Mouse (Mus musculus) embryo, embryonic 10.5 days (tissue): ENCODE results near the gene Cbfb.
A peak's percentile ranks its signal among the peaks of the same experiment; 100 is the strongest.
"Not testable (repeated sequence)": the region's sequence is repeated elsewhere in the genome, so short reads cannot be mapped to it uniquely, and the experiment has no call there.

Source experiments
- DNase-seq: peaks from one replicate; pipeline ENCODE4 v3.0.0-alpha.2; 2015; ENCODE audit warnings: low spot score

The Cbfb gene

DNA sequence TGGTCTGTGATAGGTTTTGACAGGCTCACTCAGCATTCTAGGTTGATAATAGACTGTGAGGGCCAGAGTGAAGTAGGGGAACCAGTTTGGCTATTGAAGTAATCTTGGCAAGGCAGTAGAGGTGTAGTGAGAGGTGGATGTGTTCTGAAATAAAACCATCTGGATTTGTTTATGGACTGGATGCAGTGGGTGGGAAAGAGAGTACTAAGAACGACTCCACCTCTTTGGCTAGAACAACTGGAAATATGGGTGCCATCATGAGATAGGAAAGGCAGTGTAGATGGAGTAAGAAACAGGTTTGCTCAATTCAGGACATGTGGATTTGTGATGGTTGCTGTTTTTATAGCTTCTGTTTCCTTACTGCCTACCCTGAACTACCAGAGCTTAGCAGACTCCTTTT is 11.7 kb downstream of the Cbfb start:
- DNase-seq, result no peak

GRCm38 (mm10) chr8:105186467-105187005 is 16.1 kb downstream of the Cbfb start:
- DNase-seq, result no peak

DNA sequence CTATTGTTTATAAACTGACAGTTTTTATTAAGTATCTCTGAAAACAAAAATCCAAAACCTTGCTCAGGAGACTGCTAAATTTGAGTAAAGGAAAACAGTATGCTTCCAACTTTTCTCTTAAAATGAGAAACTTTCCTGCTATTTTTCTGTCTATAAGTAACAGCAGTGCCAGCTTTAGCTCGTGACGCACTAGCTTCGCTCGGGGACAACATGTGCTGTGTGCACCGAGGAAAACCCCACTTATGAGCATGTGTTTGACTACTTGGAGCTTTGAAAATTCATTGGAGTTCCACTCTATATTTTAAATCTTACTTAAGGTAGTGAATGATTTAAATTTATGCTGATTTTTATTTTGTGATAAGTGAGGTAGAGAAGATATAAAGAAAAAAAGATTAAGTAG is 21.7 kb downstream of the Cbfb start:
- DNase-seq, result no peak

DNA sequence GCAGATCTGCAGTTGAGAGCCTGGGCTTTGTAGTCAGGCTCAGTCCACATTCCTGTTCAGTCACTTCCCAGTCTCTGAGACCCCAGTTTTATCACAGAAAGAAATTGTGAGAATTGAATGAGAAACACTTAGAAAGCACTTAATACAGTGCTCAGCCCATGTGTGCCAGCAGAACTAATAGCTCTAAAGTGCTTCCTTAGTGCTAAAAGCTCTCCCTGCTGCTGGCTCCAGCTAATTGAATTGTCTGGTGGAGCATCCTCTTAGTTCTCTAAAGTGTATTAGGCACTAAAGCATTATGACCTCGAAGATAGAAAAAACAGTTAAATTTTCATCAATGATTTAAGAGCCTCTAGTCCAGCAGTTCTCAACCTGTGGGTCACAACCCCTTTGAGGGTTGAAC is 35.3 kb downstream of the Cbfb start:
- no peak for DNase-seq

GRCm38 (mm10) chr8:105206766-105207275 is 36.3 kb downstream of the Cbfb start:
- no peak for DNase-seq

- no peak for DNase-seq
Measured at GRCm38 (mm10) chr8:105207675-105208273, 37.3 kb downstream of the Cbfb start.

DNA sequence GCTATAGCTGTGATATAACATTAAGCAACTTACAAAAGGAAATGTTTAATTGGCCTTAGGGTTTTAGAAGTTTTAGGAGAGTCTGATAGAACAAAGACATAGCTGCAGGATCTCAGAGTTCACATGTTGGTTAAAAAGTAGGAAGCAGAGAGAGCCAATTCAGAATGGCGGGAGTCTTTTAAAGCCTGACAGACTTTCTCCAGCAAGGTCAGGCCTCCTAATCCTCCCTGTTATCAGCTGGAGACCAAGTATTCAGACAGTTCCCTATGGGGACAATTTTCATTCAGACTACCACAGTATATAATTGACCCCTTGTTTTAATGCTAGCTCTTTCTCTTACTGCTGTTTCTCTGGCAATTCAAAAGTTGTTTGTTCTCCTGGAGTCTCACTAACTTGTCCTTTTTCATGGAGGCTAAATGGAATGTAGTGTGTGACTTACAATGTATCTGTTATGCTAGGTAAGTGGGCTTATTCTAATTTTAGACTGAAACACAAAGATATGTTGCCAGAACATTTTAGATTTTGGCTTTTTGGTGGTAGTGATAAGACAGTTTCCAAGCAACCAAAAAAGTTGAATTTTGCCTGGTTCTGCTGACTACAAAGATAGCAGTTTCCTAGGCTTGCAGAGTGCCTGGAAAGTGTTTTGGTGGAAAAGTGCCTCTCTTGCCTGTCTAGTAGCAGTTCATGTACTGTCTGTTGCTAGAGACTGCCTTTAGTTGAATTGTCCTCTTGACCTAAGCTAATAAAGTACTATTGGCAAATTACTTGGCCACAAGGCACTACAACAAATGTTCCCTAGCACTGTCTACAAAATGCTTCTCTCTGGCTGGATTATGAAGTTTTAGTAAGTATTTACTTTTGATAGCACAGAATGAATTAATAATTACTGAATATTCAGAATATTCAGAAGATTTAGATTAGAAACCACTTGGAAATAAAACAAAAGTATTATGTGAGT is 39.0 kb downstream of the Cbfb start:
- no peak for DNase-seq

DNA sequence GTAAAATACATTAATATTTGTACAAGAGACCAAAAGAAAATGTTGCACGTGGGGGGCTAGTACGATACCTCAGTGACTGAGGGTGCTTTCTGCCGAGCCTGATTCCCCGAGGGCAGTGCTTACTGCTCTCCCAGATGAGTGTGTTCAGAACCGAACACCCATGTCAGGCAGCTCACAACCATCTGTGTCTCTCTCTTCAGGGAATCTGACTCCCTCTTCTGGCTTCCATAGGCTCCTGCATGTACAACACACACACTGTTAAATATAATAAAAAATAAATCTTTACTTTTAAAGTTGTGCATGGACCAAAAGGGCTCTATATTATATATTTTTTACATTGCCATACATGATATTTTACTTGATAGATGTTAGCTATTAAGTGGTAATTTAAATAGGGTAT is 43.6 kb downstream of the Cbfb start:
- DNase-seq, result no peak

GRCm38 (mm10) chr8:105217926-105218522 is 47.5 kb downstream of the Cbfb start:
- peak; percentile 86 for DNase-seq

GRCm38 (mm10) chr8:105223850-105224249 is 53.4 kb downstream of the Cbfb start:
- no peak for DNase-seq

GRCm38 (mm10) chr8:105224413-105225271 is 54.2 kb downstream of the Cbfb start, which contains the start of gene D230025D16Rik:
Gene D230025D16Rik (plus strand): TSS chr8:105225145.
- DNase-seq, result peak; percentile 97

GRCm38 (mm10) chr8:105225272-105225593 is 54.8 kb downstream of the Cbfb start:
- no peak for DNase-seq

- no peak for DNase-seq
Measured at GRCm38 (mm10) chr8:105225917-105226316, 55.4 kb downstream of the Cbfb start.

- no peak for DNase-seq
Measured at GRCm38 (mm10) chr8:105231503-105232320, 61.2 kb downstream of the Cbfb start.

DNA sequence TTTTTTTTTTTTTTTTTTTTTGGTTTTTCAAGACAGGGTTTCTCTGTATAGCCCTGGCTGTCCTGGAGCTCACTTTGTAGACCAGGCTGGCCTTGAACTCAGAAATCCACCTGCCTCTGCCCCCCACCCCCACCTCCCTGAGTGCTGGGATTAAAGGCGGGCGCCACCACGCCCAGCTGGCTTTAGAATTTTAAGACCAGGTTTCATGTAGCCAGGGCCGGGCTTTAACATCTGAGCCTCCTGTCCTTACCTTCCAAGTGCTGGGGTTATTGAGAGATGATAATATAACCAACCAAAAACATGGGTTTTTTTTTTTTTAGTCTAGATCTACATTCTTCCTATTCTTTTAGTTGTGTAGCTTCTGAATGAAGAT is 61.8 kb downstream of the Cbfb start:
- DNase-seq, result not testable (repeated sequence)

DNA sequence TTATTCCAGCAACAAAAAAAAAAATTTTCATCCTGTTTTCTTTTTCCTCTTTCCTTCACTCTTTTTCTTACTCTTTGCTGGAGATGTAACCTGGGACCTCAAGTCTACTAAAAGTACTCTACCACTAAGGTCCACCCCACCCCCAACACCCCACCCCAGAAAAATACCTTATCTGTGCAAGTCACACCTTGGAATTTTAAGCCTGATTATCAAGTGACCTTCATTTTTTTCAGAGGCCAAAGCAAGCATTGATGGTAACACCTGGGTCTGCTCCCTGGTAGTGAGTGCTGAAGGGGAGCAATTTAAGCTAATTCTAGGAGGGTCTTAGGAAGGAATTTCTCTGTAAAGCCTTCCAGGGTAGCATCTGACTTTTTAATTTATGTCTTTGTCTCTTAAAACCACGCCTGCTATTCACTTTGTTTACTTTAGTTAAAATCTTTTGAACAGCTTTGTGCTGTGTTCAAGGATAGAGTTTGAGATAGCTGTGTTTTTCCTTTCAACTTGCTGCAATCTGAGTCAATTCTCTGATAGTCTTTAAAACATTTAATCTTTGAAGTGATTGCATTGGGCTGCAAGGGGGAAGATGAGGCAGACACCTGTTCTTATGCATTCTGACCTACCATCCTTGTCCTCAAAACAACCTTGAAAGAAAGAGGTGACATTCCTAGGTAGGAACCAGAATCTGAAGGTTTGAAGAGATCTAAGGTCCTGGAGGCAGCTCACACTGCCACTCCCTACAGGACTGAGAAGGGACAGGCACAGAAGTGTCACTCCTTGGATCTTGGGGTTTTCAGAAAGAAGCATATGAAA is 62.9 kb downstream of the Cbfb start:
- no peak for DNase-seq

DNA sequence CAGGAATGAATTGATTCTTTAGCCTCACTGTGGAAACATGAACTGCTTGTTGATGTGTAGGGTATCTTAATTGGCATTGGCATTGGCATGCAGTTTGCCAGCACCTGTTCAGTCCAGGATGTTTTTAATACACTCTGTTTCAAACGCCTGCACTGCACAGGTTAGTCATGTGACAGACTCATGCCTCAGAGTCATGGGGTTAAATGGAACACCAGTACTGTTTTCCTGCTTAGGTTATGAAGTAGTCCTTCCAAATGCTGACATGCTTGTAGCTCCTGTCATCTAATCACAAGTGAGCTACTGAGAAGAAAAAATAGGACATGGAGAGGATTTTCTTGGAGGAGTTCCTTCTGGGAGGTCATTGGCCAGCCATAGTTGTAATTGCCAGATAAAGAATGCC is 64.7 kb downstream of the Cbfb start:
- no peak for DNase-seq

DNA sequence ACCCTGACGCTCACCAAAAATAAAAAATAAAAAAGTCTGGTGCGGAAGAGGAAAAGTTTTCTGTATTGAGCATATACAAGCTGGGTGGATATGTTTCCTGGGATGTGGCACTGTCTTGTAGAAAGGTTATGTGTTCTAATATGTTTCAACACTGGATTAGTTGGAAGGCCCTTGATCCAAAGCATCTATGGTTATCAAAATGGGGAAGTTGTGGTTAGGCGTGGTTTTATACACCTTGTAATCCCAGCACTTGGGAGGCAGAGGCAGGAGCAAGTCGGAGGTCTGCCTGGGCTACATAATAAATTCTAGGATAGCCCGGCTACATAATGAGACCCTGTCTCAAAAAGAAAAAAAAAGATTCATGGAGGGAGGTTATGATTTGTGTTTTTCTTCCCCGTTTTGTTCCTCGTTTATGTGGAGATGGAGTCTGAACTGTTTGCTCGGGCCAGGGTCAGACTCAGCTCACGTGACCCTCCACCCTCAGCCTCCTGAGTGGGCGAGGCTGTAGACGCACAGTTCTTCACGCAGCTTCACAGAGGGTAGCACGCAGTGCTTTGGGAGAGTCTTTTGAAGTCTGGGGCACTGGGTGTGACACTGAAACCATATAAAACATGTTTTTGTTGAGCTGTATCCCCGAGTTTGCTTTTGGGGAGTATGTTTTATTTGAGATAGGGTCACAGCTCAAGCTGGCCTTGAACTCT is 67.1 kb downstream of the Cbfb start:
- no peak for DNase-seq

- DNase-seq, result no peak
Measured at GRCm38 (mm10) chr8:105241016-105241415, 70.5 kb downstream of the Cbfb start.
